Mouse (Mus musculus) lung, embryonic 16.5 days (tissue): ENCODE data around the gene Tuba1c. TPM values are rescaled to one million over a fixed set of nuclear protein-coding genes. Genes with fewer than 3 reads are reported as not detected.

Source experiments
- ATAC-seq: fragments of 200-750 bp; cut with Nextera tagmentation; 2 replicates; pipeline ENCODE4 v1.8.0; 2017; ENCODE audit warnings: low read depth, mild to moderate bottlenecking, moderate library complexity
- H3K27ac ChIP-seq: fragments of 300-500 bp; sonication (generic); 2 replicates; pipeline ENCODE4 v1.5.1; 2014; ENCODE audit warnings: mild to moderate bottlenecking, control low read depth, low read length
- H3K27me3 ChIP-seq: fragments of 300-500 bp; sonication (generic); 2 replicates; pipeline ENCODE4 v1.6.1; 2014; ENCODE audit warnings: low read depth, low read length, mixed read lengths; ENCODE audit not compliant: control insufficient read depth, insufficient read depth
- H3K36me3 ChIP-seq: fragments of 300-500 bp; sonication (generic); 2 replicates; pipeline ENCODE4 v1.6.1; 2014; ENCODE audit warnings: low read length; ENCODE audit not compliant: control insufficient read depth, insufficient read depth
- H3K4me1 ChIP-seq: fragments of 300-500 bp; sonication (generic); replicated peaks from 2 replicates; pipeline ENCODE4 v1.6.1; 2014; ENCODE audit warnings: low read length, mixed read lengths; ENCODE audit not compliant: control insufficient read depth, insufficient read depth
- H3K4me2 ChIP-seq: fragments of 300-500 bp; sonication (generic); 2 replicates; pipeline ENCODE4 v1.6.1; 2014; ENCODE audit warnings: low read depth, low read length, control low read depth
- H3K4me3 ChIP-seq: fragments of 300-500 bp; sonication (generic); 2 replicates; pipeline ENCODE4 v1.5.1; 2014; ENCODE audit warnings: mild to moderate bottlenecking, low read length, control low read depth
- H3K9ac ChIP-seq: fragments of 300-500 bp; sonication (generic); 2 replicates; pipeline ENCODE4 v1.6.1; 2014; ENCODE audit warnings: low read length, control low read depth
- H3K9me3 ChIP-seq: fragments of 300-500 bp; sonication (generic); 2 replicates; pipeline ENCODE4 v1.6.1; 2016; ENCODE audit warnings: low read length; ENCODE audit not compliant: control insufficient read depth
- WGBS: fragments of 180-500 bp; shearing (Covaris S2); extraction: QIAGEN DNeasy Blood & Tissue Kit; methylation state at CpG from one replicate; pipeline ENCODE4 v1.1.7; 2014; 5-methylcytosine and 5-hydroxymethylcytosine counted together
- polyA plus RNA-seq: library from polyadenylated mRNA; unstranded; fragments of >200 nt; fragmentation: Nextera tagmentation; extraction: Ambion mirVana; gene quantifications from 2 replicates; pipeline ENCODE4 v1.2.1, GENCODE M21; 2015

Gene Tuba1c
- polyA plus RNA-seq, 1 experiment from 2014 or later: 226 TPM

- no peaks in the 10 kb centered on the region for H3K9me3 ChIP-seq
- H3K4me3 ChIP-seq: no peak overlapping the region
- H3K27ac ChIP-seq: no peak overlapping the region
- no peaks in the 10 kb centered on the region for H3K36me3 ChIP-seq
- ATAC-seq: no peak
- H3K9ac ChIP-seq: no peak overlapping the region
- H3K4me1 ChIP-seq: peaks cover 4% of the 10 kb centered on the region
- H3K27me3 ChIP-seq: no peaks in the 10 kb centered on the region
- no peak overlapping the region for H3K4me2 ChIP-seq
- 17% methylated on average over 7 of the region's 8 CpGs for WGBS
These were observed 4.9 kb upstream of the Tuba1c start for GRCm38 (mm10) chr15:99024668-99025314.

GRCm38 (mm10) chr15:99025414-99025813 lies 4.3 kb upstream of the Tuba1c start:
- Histone ChIP-seq H3K27me3 (no peaks in the 10 kb centered on the region), H3K4me1 (peaks cover 4% of the 10 kb centered on the region), H3K9ac (no peak overlapping the region), H3K9me3 (no peaks in the 10 kb centered on the region), H3K4me3 (no peak overlapping the region), H3K4me2 (no peak overlapping the region), H3K27ac (no peak overlapping the region), H3K36me3 (no peaks in the 10 kb centered on the region)
- ATAC-seq: no peak
- 69% methylated on average over 13 of the region's 13 CpGs for WGBS

DNA sequence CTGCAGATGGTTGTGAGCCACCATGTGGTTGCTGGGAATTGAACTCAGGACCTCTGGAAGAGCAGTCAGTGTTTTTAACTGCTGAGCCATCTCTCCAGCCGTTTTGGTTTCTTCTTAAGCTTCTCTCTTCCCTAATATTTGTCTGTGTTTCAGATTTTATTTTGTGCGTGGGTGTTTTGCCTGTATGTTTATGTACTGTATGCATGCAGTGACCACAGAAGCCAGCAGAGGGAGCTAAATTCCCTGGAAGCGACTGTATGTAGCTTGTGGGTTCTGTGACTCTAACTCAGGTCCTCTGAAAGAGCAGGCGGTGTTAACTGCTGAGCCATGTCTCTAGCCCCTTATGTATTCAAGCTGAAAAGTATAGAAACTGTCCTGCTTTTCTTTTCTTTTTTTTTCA lies 3.4 kb upstream of the Tuba1c start:
- H3K4me2 ChIP-seq: no peak overlapping the region
- 47% methylated on average over 4 of the region's 4 CpGs for WGBS
- no peaks in the 10 kb centered on the region for H3K36me3 ChIP-seq
- no peaks in the 10 kb centered on the region for H3K9me3 ChIP-seq
- H3K27ac ChIP-seq: no peak overlapping the region
- peaks cover 6% of the 10 kb centered on the region for H3K4me1 ChIP-seq
- ATAC-seq: no peak
- H3K9ac ChIP-seq: no peak overlapping the region
- no peaks in the 10 kb centered on the region for H3K27me3 ChIP-seq
- H3K4me3 ChIP-seq: no peak overlapping the region

DNA sequence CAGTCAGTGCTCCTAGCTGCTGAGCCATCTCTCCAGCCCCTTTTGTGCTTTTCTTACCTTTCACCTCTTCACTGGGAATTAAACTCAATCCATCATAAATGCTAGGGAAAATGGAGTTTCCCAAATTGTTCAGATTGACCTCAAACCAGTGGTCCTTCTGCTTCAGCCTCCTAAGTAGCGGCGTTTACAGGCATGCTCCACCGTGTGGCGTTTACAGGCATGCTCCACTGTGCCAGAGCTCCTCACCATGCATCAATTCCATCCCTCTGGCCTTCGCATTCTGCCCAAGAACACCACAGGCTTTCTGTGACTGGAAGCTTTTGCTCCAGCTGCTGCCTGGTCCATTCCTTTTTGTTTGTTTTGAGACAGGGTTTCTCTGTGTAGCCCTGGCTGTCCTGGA lies 2.6 kb upstream of the Tuba1c start:
- H3K4me2 ChIP-seq: no peak overlapping the region
- 59% methylated on average over 5 of the region's 5 CpGs for WGBS

DNA sequence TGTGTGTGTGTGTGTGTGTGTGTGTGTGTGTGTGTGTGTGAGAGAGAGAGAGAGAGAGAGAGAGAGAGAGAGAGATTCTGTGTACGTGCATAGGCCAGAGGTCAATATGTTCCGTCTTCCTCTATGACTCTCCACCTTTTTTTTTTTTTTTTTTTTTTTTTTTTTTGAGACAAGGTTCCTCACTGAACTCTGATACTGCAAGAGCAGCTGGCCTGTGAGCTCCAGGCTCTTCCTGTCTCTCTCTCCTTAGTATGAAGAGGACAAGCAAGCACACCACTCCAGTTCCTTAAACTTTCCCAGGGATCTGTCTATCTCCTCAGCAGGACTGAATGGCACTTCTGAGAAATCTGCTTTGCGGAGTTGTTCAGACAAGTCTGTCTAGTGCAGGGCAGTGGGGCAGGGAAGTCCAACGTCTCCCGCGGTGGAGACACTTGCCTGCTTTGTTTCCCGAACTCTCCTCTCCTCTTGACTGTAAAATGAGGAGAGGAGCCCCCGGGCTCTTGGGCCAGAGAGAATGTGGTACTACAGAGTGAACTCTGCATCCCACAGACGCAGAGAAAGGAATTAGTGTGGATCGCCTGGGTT lies 725 bp upstream of the Tuba1c start:
- Histone ChIP-seq H3K4me2 (peak overlapping the region; percentile 73), H3K36me3 (no peaks in the 10 kb centered on the region), H3K4me3 (peak overlapping the region; percentile 70), H3K27me3 (no peaks in the 10 kb centered on the region), H3K9me3 (no peaks in the 10 kb centered on the region), H3K9ac (peak overlapping the region; percentile 77), H3K27ac (peak overlapping the region; percentile 96), H3K4me1 (peaks cover 30% of the 10 kb centered on the region)
- no peak for ATAC-seq
- 5% methylated on average over 10 of the region's 10 CpGs for WGBS

More for the DNA sequence above, 2.6 kb upstream of the Tuba1c start:
- ATAC-seq: no peak
- Histone ChIP-seq H3K4me1 (peaks cover 13% of the 10 kb centered on the region), H3K9ac (no peak overlapping the region), H3K27me3 (no peaks in the 10 kb centered on the region), H3K9me3 (no peaks in the 10 kb centered on the region), H3K4me3 (no peak overlapping the region), H3K36me3 (no peaks in the 10 kb centered on the region), H3K27ac (no peak overlapping the region)

DNA sequence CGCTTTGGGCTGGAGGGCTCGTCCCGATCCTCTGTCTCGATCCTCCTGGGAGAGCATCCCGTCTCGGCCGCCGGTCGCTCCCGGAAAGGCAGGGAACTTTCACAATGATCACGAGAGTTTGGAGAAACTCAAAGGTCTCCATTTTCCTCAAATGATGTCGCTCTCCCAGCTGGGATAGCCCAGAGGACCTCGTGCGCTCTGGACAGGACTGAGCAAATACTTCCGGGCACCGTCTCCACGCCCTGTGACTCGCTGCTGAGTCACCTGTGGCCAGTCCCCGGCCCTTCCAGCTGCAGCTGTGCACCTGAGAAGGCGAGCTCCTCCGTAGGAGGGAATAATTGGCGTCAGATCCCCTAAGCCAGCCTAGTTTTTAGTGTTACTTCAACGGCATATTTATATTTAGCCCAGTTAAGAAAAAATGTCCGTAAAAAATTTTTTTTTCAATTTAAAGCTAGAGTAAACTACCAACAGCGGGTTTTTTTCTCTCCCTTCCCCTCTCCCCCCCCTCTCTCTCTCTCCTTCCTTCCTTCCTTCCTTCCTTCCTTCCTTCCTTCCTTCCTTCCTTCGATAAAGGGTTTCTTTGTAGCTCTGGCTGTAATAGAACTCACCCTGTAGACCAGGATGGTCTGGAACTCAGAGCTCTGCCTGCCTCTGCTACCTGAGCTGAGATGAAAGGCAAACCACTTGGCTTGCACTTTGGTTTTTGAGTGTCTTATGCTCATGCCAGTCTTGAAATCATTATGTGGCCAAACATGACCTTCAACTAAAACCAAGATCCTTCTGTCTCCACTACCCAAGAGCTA lies 1.1 kb downstream of the Tuba1c start:
- Histone ChIP-seq H3K27me3 (no peaks in the 10 kb centered on the region), H3K4me3 (peak overlapping the region; percentile 70), H3K9ac (peak overlapping the region; percentile 77), H3K4me1 (peaks cover 30% of the 10 kb centered on the region), H3K4me2 (peak overlapping the region; percentile 73), H3K36me3 (peaks cover 13% of the 10 kb centered on the region), H3K9me3 (no peaks in the 10 kb centered on the region), H3K27ac (peak overlapping the region; percentile 96)
- WGBS: 5% methylated on average over 26 of the region's 26 CpGs
- ATAC-seq: peak; percentile 63

GRCm38 (mm10) chr15:99031388-99031675 lies 1.6 kb downstream of the Tuba1c start:
- Histone ChIP-seq H3K27me3 (no peaks in the 10 kb centered on the region), H3K4me3 (peak overlapping the region; percentile 70), H3K9me3 (no peaks in the 10 kb centered on the region), H3K27ac (no peak overlapping the region), H3K4me2 (peak overlapping the region; percentile 73), H3K36me3 (peaks cover 14% of the 10 kb centered on the region), H3K9ac (peak overlapping the region; percentile 77), H3K4me1 (peaks cover 30% of the 10 kb centered on the region)
- no peak for ATAC-seq
- 49% methylated on average over 4 of the region's 4 CpGs for WGBS

- Histone ChIP-seq H3K4me3 (peak overlapping the region; percentile 70), H3K4me1 (peaks cover 30% of the 10 kb centered on the region), H3K27me3 (no peaks in the 10 kb centered on the region), H3K4me2 (peak overlapping the region; percentile 73), H3K9me3 (no peaks in the 10 kb centered on the region), H3K36me3 (peaks cover 19% of the 10 kb centered on the region), H3K9ac (peak overlapping the region; percentile 42), H3K27ac (peak overlapping the region; percentile 10; the same call in 1 of the 2 replicates)
- 61% methylated on average over 9 of the region's 9 CpGs for WGBS
- no peak for ATAC-seq
These were observed 2.5 kb downstream of the Tuba1c start for GRCm38 (mm10) chr15:99032041-99032725.

- ATAC-seq: no peak
- peak overlapping the region; percentile 70 for H3K4me3 ChIP-seq
- WGBS: 51% methylated on average over 7 of the region's 7 CpGs
- peak overlapping the region; percentile 73 for H3K4me2 ChIP-seq
- peaks cover 19% of the 10 kb centered on the region for H3K36me3 ChIP-seq
- H3K9ac ChIP-seq: peak overlapping the region; percentile 42
- H3K27me3 ChIP-seq: no peaks in the 10 kb centered on the region
- H3K4me1 ChIP-seq: peaks cover 30% of the 10 kb centered on the region
- H3K9me3 ChIP-seq: no peaks in the 10 kb centered on the region
- H3K27ac ChIP-seq: no peak overlapping the region
These were observed 3.1 kb downstream of the Tuba1c start for GRCm38 (mm10) chr15:99032726-99033250.
